Mouse (Mus musculus): ENCODE results near the gene Mkln1. TPM values are rescaled to one million over a fixed set of nuclear protein-coding genes. Genes with fewer than 3 reads are reported as not detected.

The Mkln1 gene
- polyA plus RNA-seq, 1 experiment: 67.4 TPM

DNA sequence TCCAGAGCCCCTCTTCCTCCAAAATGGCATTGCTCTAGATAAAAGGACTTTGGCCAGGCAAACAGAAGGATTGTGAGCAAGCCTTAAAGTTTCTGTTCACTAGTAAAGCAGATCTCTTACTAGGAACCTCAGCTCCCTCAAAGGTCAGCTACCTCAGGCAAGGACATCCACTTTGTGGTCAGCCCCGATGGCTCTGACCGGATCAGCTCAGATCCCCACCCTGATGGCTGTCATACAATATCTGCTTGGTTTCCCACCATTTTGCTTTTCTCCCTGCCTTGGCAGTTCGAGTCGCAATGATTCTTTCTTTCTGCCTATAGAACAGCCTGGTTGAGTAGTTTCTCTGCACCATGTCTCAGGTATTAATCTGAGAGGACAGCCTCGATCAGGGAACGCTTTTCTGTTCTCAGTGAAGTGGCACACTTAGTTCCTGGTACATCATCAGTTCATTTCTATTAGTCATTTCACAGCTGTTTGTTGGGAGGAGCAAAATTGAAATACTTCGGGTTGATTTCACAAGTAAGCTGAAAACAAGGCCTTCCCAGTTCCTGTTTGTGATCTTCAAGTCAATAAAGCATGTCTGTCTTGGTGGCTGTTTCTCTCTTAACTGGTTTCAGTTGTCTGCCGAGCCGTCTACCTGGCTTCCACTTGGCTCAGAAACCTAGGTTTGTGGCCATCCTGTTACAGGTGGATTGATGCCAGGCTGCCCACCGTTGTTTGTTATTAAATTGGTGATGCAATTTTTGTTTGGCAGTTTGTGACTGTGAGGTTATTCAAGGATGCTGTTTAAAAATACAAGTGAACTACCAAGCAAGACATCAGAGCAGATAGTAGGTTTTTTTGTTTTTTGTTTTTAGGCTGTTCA, 13.0 kb upstream of the Mkln1 start:
- Histone ChIP-seq H3K79me2 (ENCODE audit: control insufficient read depth, insufficient read depth) (no peaks in the 10 kb centered on the region), H3K27me3 (ENCODE audit: control insufficient read depth, insufficient read depth, insufficient read length) (no peaks in the 10 kb centered on the region), H3K4me3 (no peak overlapping the region), H3K4me2 (ENCODE audit: low read depth) (peak overlapping the region; percentile 23), H3K36me3 (ENCODE audit: control insufficient read depth, insufficient read depth) (no peaks in the 10 kb centered on the region), H3ac (ENCODE audit: control insufficient read depth, insufficient read length) (no peak overlapping the region)
- TF ChIP-seq MAX (IDR thresholded peaks at IDR 0.05; ENCODE audit: low read depth) (no peak), REST (IDR thresholded peaks at IDR 0.05; ENCODE audit: insufficient read depth, insufficient read length) (no peak), TCF12 (IDR thresholded peaks at IDR 0.05; ENCODE audit: insufficient read depth, poor library complexity, severe bottlenecking) (no peak), MYOG (IDR thresholded peaks at IDR 0.05; ENCODE audit: control insufficient read depth in 1 of 3, insufficient read depth in 1 of 3, insufficient read length in 2 of 3, low read depth in 2 of 3) (no peak), CEBPB (IDR thresholded peaks at IDR 0.05; ENCODE audit: insufficient read depth, poor library complexity, severe bottlenecking) (no peak), MYOD1 (IDR thresholded peaks at IDR 0.05; ENCODE audit: control insufficient read depth in 1 of 3, insufficient read length in 2 of 3, low read depth in 2 of 3) (no peak), E2F4 (IDR thresholded peaks at IDR 0.05; ENCODE audit: insufficient read depth) (no peak), SRF (IDR thresholded peaks at IDR 0.05; ENCODE audit: control insufficient read depth, insufficient read length, low read depth) (no peak), TCF3 (IDR thresholded peaks at IDR 0.05; ENCODE audit: insufficient read length, low read depth) (no peak), POLR2AphosphoS2 (IDR thresholded peaks at IDR 0.05; ENCODE audit: insufficient read length, low read depth) (no peak), POLR2A (IDR thresholded peaks at IDR 0.05; ENCODE audit: insufficient read length, low read depth) (no peak), USF1 (IDR thresholded peaks at IDR 0.05; ENCODE audit: low read depth) (no peak)

DNA sequence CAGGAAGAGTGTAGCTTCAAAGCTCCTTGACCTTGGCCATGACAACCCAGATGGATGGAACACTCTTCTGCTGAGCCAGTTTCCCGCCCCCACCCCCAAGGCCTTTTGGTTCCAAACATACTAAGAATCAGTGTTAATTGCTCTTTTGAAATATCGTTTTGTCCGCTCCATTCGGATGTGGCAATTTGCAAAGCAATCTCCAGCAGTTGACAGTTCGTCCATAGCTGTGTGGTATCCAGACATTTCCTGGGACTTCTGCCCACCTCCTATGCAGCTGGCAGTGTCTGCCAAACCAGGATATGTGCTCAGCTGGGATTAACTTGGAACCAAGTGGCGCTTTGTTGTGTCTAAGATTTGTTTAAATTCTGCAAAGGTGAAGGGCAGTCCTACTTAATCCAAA, 8.8 kb upstream of the Mkln1 start:
- Histone ChIP-seq H3ac (ENCODE audit: control insufficient read depth, insufficient read length) (no peak overlapping the region), H3K27me3 (ENCODE audit: control insufficient read depth, insufficient read depth, insufficient read length) (no peaks in the 10 kb centered on the region), H3K36me3 (ENCODE audit: control insufficient read depth, insufficient read depth) (no peaks in the 10 kb centered on the region), H3K4me2 (ENCODE audit: low read depth) (no peak overlapping the region), H3K4me3 (no peak overlapping the region), H3K79me2 (ENCODE audit: control insufficient read depth, insufficient read depth) (no peaks in the 10 kb centered on the region)
- no peak for TF ChIP-seq TCF3 (IDR thresholded peaks at IDR 0.05; ENCODE audit: insufficient read length, low read depth)
- TF ChIP-seq MYOD1 (IDR thresholded peaks at IDR 0.05; ENCODE audit: control insufficient read depth in 1 of 3, insufficient read length in 2 of 3, low read depth in 2 of 3): no peak
- no peak for TF ChIP-seq POLR2A (IDR thresholded peaks at IDR 0.05; ENCODE audit: insufficient read length, low read depth)
- no peak for TF ChIP-seq USF1 (IDR thresholded peaks at IDR 0.05; ENCODE audit: low read depth)
- no peak for TF ChIP-seq POLR2AphosphoS2 (IDR thresholded peaks at IDR 0.05; ENCODE audit: insufficient read length, low read depth)
- no peak for TF ChIP-seq CEBPB (IDR thresholded peaks at IDR 0.05; ENCODE audit: insufficient read depth, poor library complexity, severe bottlenecking)
- TF ChIP-seq MAX (IDR thresholded peaks at IDR 0.05; ENCODE audit: low read depth): no peak
- no peak for TF ChIP-seq SRF (IDR thresholded peaks at IDR 0.05; ENCODE audit: control insufficient read depth, insufficient read length, low read depth)
- no peak for TF ChIP-seq TCF12 (IDR thresholded peaks at IDR 0.05; ENCODE audit: insufficient read depth, poor library complexity, severe bottlenecking)
- TF ChIP-seq REST (IDR thresholded peaks at IDR 0.05; ENCODE audit: insufficient read depth, insufficient read length): no peak
- TF ChIP-seq MYOG (IDR thresholded peaks at IDR 0.05; ENCODE audit: control insufficient read depth in 1 of 3, insufficient read depth in 1 of 3, insufficient read length in 2 of 3, low read depth in 2 of 3): no peak
- TF ChIP-seq E2F4 (IDR thresholded peaks at IDR 0.05; ENCODE audit: insufficient read depth): no peak

DNA sequence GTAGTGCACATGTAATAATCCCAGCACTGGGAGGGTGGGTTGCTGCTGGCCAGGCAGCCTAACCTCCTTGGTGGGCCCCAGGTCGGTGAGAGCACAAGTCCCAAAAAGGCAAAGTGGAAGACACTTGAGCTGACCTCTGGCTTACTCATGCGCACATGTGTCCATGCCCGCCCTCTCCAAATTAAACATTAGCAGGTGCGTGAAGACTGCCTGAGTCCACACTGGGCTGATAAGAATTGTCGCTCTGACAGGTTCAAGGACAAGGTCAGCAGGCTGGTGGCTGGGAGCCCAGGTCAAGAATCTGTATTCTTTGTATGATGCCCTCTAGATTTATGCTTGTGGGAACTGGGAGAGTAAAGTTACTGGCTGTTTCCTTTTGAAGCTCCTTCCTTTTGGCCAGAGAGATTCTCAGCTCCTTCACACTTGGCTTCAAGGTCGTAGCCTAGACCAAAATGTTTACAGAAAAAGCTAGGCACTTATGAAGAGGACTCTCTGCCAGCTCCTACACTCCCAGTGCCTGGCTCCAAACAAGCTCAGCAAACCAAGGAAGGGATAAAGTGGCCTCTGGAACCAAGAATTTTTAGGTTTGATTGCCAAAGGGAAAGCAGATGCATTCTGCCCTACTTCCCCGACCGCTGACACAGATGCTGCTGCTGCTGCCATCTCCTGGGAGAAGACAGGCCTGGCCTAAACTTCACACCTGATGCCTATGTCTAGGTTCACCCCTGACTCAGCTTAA, 8.1 kb upstream of the Mkln1 start:
- Histone ChIP-seq H3K79me2 (ENCODE audit: control insufficient read depth, insufficient read depth) (no peaks in the 10 kb centered on the region), H3K36me3 (ENCODE audit: control insufficient read depth, insufficient read depth) (no peaks in the 10 kb centered on the region), H3ac (ENCODE audit: control insufficient read depth, insufficient read length) (no peak overlapping the region), H3K27me3 (ENCODE audit: control insufficient read depth, insufficient read depth, insufficient read length) (no peaks in the 10 kb centered on the region), H3K4me2 (ENCODE audit: low read depth) (no peak overlapping the region), H3K4me3 (no peak overlapping the region)
- TF ChIP-seq MYOD1 (IDR thresholded peaks at IDR 0.05; ENCODE audit: control insufficient read depth in 1 of 3, insufficient read length in 2 of 3, low read depth in 2 of 3) (peak in 1 of 3 experiments; percentile 69), E2F4 (IDR thresholded peaks at IDR 0.05; ENCODE audit: insufficient read depth) (no peak), SRF (IDR thresholded peaks at IDR 0.05; ENCODE audit: control insufficient read depth, insufficient read length, low read depth) (peak; percentile 76), MYOG (IDR thresholded peaks at IDR 0.05; ENCODE audit: control insufficient read depth in 1 of 3, insufficient read depth in 1 of 3, insufficient read length in 2 of 3, low read depth in 2 of 3) (peak in 2 of 3 experiments; percentile 26 to 72)

DNA sequence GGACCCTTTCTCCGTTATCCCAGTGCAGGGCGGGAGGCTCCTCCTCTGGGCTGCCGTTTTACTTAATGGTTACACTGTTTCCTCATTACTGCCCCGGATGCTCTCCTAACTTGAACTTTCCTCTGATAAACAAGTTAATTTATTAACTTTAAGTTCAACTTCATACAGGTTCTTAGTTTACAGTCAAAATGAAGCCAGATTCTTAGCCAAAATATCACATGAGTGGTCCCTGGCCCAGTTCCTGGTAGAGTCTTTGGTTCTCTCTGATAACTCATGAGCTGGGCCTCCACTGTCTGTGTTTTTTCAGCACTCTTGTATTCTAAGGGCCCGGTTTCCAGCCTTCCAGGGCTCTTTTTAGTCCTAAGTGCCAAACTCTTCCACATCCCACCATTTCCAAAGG, 5.7 kb upstream of the Mkln1 start:
- H3K4me3 ChIP-seq: no peak overlapping the region
- peaks cover under 1% of the 10 kb centered on the region for H3K79me2 ChIP-seq (ENCODE audit: control insufficient read depth, insufficient read depth)
- H3K4me2 ChIP-seq (ENCODE audit: low read depth): no peak overlapping the region
- no peak overlapping the region for H3ac ChIP-seq (ENCODE audit: control insufficient read depth, insufficient read length)
- no peaks in the 10 kb centered on the region for H3K27me3 ChIP-seq (ENCODE audit: control insufficient read depth, insufficient read depth, insufficient read length)
- H3K36me3 ChIP-seq (ENCODE audit: control insufficient read depth, insufficient read depth): no peaks in the 10 kb centered on the region
- TF ChIP-seq E2F4 (IDR thresholded peaks at IDR 0.05; ENCODE audit: insufficient read depth): no peak
- TF ChIP-seq TCF3 (IDR thresholded peaks at IDR 0.05; ENCODE audit: insufficient read length, low read depth): no peak
- no peak for TF ChIP-seq MYOD1 (IDR thresholded peaks at IDR 0.05; ENCODE audit: control insufficient read depth in 1 of 3, insufficient read length in 2 of 3, low read depth in 2 of 3)
- no peak for TF ChIP-seq POLR2AphosphoS2 (IDR thresholded peaks at IDR 0.05; ENCODE audit: insufficient read length, low read depth)
- TF ChIP-seq USF1 (IDR thresholded peaks at IDR 0.05; ENCODE audit: low read depth): no peak
- no peak for TF ChIP-seq POLR2A (IDR thresholded peaks at IDR 0.05; ENCODE audit: insufficient read length, low read depth)
- TF ChIP-seq REST (IDR thresholded peaks at IDR 0.05; ENCODE audit: insufficient read depth, insufficient read length): no peak
- no peak for TF ChIP-seq MYOG (IDR thresholded peaks at IDR 0.05; ENCODE audit: control insufficient read depth in 1 of 3, insufficient read depth in 1 of 3, insufficient read length in 2 of 3, low read depth in 2 of 3)
- TF ChIP-seq CEBPB (IDR thresholded peaks at IDR 0.05; ENCODE audit: insufficient read depth, poor library complexity, severe bottlenecking): no peak
- no peak for TF ChIP-seq MAX (IDR thresholded peaks at IDR 0.05; ENCODE audit: low read depth)
- no peak for TF ChIP-seq TCF12 (IDR thresholded peaks at IDR 0.05; ENCODE audit: insufficient read depth, poor library complexity, severe bottlenecking)
- no peak for TF ChIP-seq SRF (IDR thresholded peaks at IDR 0.05; ENCODE audit: control insufficient read depth, insufficient read length, low read depth)
